Mouse (Mus musculus) right cerebral cortex, postnatal 14 days (tissue): ENCODE measurements at regions not wholly inside any gene's neighbourhood (a gene's known extent, or its start where the extent isn't known, plus 50 kb on each side); places are given as distances from the start of the nearest gene placed in this dataset.
A peak's percentile ranks its signal among the peaks of the same experiment; 100 is the strongest.

Experiments used
- DNase-seq: peaks from one replicate; pipeline ENCODE4 v3.0.0; 2022

DNA sequence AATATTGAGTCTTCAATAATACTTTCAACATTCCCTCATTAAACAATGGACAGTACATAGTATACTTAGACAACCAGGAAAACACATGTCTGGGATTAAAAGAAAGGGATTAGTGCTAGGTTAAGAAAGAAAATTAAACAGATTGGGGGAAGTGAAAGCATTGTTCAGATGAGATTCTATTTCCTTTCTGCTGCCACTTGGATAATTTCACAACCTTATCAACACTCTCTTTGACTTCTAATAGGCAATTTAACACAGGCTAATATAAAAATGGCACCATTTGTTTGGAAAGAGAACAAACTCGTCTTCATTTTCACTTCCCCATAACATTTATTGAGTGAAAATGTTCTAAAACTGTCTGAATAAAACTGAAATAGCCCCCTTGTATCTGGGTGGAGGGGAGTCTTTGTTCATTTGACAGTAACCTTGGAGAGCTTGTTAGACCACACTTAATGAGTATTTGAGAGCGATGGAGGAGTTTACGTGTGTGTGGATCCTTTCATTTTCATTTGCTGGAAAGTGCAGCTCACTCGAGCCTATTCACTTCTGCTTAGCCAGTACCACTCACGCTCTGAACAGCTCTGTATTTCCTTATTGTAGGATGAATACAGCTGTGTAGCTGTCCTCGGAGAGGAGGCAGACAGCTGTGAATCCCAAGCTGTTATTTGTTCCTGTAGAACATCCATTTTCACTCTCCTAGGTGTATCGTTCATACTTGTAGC lies 366.7 kb downstream of the Kctd12 start:
- no peak for DNase-seq

DNA sequence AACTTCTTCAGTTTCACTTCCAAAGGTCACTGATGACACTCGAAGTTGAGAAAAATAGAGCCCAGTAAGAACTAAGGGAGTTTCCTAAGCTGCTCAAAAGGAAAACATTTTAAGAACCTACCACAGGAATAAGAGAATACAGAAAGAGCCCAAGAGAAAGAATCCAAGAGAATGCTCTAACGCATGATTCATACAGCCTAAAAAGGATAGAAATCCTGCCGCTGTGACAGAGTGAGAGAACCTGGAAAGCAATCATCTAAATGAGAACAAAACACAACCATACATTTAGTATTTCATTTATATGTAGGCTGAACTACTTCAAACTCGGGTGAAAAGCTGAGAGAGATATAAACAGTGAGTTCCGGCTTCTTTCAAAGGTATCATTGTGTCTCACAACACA lies 376.4 kb downstream of the Kctd12 start:
- DNase-seq: no peak

DNA sequence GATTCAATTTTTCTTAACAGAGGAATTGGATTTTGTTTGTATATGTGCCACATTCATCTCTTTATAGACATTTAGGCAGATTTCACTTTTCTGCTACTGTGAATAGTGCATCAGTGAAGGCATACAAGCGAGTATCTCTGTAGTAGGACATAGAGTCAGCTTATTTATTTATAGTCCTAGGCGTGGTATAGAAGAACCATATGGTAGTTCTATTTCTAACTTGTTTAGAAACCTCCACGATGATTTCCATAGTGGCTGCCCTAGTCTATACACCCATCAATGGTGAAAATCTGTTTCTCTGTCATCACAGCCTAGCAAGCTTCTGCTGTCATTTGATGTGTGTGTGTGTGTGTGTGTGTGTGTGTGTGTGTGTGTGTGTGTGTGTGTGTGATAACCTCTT lies 387.6 kb downstream of the Kctd12 start:
- no peak for DNase-seq

DNA sequence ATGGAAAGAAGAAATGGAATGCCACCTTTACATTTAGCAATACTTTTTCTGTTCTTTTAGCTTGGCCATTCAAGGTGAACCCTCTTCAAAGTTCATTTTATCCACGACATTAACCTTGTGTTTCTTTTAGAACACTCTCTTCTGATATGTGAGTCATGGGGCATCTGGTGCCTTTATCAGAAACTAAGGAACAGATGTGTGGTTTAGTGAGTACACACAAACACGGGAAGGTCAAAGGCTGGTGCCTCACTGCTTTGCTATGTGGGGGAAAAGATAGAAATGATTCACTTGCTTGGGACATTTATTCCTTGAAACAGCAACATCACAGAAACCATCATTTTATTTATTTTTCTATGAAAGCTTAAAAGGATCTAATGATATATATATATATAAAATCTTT lies 428.7 kb downstream of the Kctd12 start:
- DNase-seq: no peak

DNA sequence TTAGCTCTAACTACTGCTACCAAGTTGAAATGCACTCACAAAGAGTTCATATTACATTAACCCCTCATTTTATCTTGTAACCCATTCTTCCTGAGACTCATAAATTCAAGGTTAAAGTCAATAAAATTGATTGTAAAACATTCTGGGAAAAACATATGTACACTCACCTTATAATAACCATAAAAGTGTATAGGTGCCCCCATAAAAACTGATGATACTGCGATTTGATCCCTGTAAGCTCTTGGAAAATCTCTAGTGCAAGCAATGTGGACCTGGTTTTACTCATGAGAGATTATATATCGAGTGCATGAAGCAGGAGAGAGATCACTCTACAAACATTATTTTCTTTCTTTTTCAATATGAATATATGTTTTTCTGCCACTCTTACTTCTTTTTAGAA lies 429.8 kb downstream of the Kctd12 start:
- DNase-seq: no peak

DNA sequence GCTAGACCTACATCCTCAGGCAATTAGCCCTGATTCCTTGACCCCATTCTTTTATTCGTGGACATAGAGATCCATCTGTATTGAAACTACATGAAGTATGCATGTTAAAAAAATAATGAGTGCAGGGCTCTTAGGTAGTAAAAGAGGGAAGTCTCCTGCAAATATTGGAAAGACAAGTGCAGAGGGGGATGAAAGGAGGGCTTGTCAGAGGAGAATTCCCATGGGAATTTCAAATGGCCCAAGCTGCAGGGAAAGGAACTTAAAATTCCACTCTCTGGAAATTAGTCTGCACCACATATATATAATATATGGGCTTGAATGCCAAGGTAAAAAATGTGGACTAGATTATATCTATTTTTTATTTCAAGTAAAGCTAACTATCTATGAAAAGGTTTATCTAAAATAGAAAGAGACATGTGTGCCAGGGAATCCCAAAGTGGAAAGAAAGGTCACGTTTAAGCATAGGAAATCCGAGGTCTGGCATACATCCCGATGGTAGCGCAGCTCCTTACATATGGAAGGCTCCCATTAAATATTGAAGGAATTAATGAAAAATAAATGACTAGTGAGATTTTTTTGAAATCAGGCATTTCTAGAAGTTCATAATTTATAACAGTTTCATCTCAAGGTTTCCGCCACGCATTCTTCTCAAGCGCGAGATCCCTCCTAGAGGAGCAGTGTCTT lies 457.4 kb downstream of the Kctd12 start:
- no peak for DNase-seq

DNA sequence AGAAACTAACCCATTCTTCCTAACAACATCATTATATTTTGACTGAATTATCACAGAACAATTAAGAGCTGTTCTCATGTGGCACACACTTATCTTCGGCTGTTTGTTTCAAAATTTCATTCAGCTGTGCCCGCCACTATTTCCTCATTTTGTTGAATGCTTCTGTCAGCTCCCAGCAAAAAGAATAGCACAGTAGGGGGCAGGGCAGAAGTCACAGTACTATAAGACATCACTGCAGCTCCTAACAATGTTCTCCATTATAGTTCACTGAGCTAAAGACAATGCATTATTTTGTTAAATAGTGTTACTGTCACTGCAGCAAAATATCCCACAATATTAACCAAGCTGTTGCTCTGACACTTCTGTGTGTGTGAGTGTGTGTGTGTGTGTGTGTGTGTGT lies 465.7 kb downstream of the Kctd12 start:
- DNase-seq: no peak

DNA sequence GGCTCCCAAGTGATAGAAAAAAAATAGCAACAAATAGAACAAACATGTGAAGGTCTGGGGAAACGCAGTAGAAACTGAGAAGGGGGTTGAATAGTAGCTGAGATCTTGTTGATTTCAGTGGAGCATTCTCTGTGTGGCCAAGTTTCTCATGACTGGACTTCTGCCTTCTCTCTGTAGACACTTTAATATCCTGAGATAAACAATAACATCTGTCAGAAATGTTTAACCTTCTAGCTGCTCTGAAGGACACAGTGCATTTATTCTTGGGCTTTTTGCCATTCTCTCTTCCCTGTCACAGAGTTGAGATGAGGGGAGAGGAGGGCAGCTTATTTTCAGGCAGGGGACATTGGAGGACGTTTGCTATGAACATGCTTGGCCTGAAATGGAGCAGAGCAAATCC lies 467.9 kb downstream of the Kctd12 start:
- no peak for DNase-seq

DNA sequence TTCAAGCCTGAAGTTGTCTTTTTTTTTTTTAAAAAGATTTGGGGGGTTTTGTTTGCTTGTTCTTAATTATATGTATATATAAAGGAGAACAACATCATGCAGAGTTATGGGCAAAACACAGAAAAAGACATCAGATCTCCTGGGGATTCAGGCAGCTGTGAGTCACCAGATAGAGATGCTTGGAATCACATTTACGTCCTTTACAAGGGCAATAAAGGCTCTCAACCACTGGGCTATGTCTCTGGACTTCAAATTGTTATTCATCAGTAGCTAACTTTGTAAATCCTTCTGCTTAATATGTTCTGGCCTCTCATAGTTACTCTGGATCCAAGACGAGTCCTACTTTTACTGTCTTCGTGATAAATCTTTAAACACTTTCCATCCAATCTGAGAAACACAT lies 469.8 kb downstream of the Kctd12 start:
- no peak for DNase-seq

DNA sequence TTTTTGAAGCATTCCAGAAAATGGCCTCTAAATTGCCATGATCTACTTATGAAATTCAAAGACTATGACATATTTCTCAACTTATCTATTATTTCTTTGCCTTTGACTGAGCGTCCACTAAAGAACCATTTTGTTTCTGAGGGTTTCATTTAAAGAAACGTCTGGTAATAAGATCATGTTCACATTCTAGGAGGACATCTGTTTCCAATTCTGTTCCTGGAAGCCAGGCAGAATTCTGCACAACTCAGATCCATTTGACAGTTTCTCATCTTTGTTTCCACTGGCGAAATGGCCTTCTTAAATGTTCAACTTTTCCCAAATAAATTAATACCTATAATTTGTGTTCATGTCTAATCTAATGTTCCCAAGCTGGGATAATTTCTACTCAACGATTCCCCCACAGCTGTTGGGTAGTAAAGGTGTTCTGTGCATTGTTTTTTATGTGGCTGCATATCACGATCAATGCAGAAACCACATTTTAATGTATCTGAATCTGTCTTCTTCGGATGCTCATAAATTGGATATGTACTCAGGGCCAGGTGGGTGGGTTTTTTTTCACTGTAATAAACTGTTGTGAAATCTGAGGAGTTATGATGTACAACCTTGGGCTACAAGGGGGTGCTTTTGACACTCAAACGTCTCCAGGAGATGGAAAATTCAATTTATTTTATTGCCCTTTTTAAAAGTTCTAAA lies 470.6 kb downstream of the Kctd12 start:
- DNase-seq: no peak

DNA sequence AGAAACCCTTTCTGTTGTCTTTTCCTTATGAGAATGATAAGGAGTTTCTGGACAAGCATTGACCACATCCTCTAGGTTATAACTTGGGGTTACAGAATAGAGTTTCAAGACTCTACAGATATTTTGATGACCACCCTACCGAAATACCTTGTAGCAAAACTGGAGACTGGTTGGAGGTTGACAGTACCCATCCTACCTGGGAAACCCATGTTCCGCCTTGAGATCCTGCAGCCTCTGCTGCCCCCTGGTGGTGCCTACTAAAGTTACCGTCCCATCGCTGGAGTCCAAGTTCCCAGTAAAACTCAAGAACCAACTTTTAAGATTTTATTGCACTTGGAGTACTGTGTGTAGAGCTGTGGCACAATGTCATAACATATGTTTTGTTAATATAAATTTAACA lies 472.1 kb downstream of the Kctd12 start:
- DNase-seq: peak; percentile 47

DNA sequence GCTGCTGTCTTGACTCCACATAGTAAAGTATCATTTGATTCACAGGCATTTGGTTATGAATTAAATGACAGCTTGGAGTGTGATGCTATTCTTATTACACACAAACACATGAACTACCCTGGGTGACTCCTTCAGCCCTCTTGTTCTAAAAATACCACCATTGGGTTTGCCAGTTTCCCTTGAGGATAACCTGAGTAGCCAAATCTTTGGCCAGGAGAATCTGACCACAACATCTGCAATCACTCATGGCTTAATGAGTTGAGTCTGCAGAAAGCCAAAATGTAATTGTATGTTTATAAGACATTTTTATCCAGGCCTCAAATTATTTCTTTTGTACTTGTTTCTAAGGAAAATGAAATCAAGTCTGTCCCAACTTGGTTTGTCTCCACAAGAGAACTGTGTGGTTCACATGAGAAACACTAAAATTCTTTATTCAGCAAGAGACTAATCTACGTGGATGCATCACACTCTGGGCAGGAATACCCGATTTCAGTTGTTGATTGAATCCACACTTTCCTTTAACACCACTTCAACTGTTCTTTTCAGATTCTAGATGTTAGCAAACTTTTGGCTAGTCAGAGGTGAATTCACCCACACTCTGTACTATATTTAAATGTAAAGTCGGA lies 476.6 kb downstream of the Kctd12 start:
- no peak for DNase-seq

DNA sequence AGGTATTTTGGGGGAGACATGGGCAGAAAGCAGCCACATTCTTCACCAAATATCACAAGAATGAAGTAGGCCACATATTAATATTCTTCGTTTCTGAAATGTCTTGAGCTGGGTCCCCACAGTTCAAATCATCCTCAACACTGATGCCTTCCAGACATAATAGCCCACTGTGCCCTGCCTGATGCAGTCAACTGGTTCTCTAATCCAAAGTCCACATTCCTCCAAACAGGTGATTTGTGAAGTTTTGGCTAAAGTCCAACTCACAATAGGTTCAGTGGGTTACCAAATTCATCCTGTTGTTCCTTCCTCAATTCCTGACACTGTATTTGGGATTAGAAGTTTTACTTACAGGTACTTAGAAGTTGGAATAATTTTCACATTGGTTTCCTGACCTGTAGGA lies 485.3 kb downstream of the Kctd12 start:
- no peak for DNase-seq

DNA sequence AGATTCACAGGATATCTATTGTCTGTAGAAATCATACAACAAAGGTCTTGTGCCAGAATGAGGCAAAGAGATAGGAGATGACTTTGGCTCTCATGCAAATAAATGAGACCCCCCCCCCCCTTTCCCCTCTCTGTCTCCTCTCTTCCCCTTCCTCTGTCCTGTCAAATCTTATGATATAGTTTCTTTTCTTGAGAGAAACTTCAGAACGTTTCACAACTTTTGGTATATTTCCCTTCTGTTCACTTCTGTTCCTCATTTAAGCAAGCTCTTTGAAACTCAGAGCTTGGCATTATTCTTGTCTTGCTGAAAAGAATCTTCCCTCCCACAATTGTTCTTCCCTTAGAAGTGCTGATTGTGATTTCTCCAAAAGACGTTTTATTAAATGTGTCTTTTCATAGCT lies 490.1 kb downstream of the Kctd12 start:
- no peak for DNase-seq

DNA sequence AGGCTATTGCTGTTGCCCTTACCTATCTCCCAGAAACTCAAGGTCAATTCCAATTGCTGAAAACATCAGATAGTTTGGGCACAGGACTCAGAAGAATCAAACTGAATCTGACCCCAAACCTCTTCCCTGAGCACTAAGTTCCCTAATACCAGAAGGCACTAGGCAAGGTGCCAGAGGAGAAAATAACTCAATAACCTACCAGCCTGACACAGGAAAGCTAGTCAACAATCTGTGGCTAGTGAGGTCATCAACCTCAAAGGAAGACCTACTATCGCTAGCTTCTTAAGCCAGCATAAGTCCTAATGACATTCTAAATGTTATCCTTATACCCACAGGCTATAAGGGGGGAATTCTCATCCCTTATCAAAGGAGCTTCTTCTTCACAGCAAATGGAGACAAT lies 491.2 kb downstream of the Kctd12 start:
- DNase-seq: no peak

DNA sequence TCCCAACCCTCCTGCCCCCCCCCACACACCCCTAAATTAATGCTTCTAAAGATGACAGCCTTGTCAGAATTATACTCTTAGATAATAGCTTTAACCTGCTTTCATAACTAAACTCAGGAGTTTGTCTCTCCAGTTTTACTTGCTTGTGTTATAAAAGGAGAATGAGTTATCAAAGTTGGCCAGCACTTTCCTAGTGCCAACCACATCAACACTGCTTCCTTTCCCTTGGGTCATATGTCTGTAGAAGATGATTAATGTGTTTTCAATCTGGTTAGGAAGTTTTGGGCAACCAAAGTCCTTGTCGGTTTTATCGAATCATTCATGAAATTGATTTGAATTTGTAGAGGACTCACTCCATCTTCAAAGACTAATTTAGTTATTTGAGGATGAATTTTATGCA lies 505.3 kb downstream of the Kctd12 start:
- DNase-seq: no peak

DNA sequence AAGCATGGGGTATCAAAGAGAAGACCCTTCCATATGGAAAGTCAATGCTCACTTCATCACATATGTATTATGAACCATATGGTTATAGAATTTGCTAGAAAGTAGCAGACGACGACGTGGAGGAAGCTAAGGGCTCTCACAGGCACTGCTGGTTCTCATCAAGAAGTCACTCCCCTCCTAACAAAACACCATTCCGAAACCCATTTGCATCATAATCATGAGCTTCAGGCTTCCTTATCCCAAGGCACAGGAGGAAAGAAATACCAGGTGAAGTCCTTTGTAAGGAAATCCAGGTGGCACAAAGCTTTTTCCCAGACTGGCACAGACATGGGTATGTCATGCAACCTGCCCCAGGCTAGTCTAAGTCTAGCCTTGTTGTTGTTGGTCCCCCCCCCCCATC lies 513.1 kb downstream of the Kctd12 start:
- no peak for DNase-seq

DNA sequence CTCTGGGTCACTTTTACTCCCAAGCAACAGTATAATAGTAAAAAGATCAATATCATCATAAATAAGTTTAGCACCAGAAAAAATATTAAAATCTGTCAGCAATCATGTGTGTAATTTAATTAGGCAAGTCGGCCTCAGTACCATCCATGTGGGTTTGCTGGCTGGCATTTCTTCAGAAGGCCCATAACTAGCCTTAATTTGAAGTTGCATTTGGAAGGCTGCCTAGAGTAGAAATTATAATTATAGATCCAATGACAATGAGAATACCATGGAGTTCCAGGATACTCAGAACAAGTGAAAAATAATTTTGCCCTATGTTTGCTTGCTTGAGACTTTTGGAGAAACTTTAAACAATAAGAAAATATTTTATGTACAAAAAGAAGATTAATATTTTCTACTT lies 521.4 kb downstream of the Kctd12 start:
- DNase-seq: no peak

DNA sequence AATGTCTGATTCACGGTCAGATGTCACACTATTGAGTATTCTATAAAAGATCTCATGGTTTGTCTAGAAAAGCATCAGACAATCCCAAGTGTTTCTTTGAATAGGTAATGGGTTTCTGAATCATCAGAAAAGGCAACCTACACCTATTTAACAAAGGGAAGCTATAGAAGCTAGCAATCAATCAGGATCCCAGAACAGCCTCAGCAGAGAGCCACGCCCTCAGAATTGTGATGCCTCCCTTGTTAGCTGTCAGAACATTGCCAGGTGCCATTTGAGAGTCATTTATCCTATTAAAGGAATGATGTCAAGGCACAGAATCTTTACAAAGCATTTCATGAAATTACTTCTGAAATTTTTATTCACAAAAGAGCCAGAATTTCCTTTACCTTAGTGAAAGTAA lies 542.7 kb downstream of the Kctd12 start:
- DNase-seq: no peak

DNA sequence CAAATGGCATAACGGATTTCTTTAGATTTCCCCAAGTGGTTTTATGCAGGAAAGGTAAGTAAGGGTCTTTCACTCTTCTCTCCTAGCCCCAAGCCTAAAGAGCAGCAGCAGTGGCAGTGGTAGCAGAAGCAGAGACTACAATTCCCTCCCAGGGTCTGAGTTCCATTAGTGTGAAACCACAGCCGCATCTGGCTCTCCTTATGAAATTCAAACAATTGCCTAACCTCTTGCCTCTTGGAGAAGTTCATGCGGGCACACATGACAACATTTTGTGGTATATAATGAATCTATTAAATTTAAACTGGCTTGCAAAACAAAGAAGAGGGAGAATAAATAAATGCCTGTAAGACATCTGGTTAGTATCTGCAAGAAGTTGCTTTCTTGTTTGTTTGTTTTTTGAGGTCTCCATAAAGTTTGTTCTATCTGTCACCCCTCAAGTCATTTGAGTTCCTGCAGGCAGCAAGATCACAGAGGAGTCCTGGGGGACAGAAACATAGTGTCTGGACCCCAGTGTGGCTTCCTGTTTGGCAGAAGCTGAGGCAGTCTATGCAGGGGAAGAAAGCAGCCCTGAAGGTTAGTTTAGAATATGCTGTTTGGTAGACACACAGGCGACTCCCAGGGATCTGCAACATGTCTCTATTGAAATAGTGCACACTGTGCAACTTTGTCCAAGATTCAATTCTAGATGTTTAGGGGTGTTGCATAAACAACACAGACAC lies 578.9 kb downstream of the Kctd12 start:
- DNase-seq: no peak

DNA sequence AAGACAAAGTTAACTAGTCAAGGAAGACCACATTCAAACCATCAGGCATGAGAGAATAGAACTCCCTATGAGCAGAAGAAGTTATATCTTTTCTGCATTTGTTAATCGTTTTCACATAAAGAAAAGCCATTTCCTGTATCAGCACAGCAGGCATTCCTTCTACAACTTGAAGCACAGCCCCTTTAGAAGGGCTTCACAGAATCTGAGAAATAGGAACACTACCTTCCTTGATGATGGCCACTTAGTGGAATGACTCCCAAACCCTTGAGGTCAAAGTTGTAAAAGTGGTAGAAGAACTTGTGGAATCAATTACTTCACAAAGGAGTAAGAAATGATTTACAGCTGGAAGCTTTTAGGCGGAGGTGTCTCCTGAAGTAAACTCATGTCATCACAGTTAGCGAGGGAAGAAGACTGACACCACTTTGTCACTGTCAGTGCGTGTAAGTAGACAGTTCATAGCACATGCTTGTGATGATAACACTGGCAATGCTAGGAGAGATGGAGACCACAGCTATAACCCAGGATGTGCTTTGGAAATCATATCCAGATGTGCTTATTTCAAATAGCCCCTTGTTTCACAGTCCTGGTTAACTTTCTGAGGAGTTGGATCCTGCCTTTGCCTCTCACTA lies 580.3 kb downstream of the Kctd12 start:
- DNase-seq: no peak

DNA sequence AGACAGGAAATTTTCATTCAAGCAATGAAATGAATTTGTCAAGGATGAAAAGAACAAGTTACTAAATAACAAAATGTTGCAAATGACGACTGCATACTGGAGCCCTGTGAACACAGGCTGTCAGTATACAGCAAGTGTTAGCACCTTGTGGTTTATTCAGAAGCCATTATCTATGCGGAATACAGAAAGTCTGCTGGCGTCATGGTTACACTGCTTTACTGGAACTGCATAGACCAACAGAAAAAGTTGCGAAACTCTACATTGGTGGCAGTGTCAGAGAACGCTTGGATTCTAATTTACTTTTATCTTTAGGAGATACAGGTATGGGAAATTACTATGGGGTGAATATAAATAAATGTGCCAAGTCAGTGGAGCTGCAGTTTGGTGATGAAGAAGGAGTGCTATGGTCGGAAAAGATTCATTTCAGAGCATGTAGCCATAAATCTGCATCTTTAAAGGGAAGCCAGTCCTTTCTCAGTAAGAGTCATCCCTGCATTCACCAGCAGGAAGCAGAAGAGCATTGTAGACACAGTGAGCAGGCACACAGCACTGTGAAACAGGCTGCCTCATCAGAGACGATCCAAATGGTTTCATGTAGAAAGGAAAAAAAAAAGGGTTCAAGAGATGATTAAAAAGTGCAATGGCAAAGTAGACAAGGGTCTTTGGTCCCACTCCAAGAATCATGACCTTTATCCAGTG lies 586.3 kb downstream of the Kctd12 start:
- no peak for DNase-seq
